Mouse (Mus musculus) embryonic fibroblast, embryonic 13.5 days (primary cell): ENCODE measurements around the gene Ube2e2.

Experiments
- CTCF ChIP-seq: IDR thresholded peaks from 2 replicates; pipeline ENCODE4 v1.5.1; 2011; ENCODE audit warnings: mild to moderate bottlenecking, control low read depth, low read length, moderate library complexity, borderline replicate concordance; ENCODE audit not compliant: insufficient read depth
- POLR2A ChIP-seq: IDR thresholded peaks from 2 replicates; pipeline ENCODE4 v1.6.1; 2011; ENCODE audit warnings: low read depth, mild to moderate bottlenecking, control low read depth, low read length, moderate library complexity

- TF ChIP-seq CTCF (no peak), POLR2A (no peak)
These were observed 223.4 kb downstream of the Ube2e2 start for GRCm38 (mm10) chr14:18670712-18671111.
